Mouse (Mus musculus): Measurements from ENCODE around the gene Dnm3. TPM values are rescaled to one million over a fixed set of nuclear protein-coding genes. Genes with fewer than 3 reads are reported as not detected.

Dnm3 gene
- polyA plus RNA-seq, 2 experiments from 2014 or later = 0.41 to 0.55 TPM

GRCm38 (mm10) chr1:162206998-162207707 lies 270.7 kb downstream of the Dnm3 start:
- peak; percentile 98 for ATAC-seq

DNA sequence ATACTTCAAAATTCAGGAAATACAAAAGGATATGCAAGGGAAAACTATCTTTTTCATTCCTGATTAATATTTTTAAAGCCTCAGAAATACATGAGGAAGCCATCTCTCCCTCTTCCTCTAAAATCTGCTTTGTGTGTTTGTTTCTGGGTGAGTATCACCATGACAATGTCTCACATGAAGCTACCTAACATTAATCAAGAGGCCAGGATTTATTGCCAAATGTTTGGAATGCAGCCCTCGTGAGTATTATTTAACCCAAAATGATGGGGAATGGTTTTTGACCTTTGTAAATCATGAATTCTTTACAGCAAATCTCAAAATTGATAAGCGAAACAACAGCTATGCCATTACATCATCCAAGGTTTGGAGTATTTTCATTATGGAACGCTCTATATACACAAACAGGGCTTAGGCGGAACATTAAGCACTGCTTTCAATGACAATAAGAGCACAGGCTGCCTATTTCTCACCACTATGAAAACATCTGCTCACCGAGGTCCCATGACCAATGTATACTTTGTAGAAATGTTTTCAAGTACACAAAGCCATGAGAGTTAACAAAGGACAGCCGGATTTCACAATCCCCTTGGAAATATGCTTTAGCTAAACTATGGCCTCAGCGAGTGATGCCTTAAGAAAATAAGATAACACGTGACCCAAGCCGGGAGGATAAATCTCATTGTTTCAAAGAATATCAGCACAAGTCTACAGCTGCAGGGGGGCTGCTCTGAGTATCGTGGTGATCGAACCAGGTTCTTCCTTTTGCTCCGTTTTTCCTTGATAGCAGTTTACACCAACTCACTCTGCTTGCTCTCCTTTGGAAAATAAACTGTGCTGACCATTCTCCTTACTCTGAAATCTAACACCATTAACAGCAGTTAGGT lies 275.1 kb downstream of the Dnm3 start:
- no peak for ATAC-seq

GRCm38 (mm10) chr1:162200446-162200845 lies 277.4 kb downstream of the Dnm3 start:
- ATAC-seq = no peak

DNA sequence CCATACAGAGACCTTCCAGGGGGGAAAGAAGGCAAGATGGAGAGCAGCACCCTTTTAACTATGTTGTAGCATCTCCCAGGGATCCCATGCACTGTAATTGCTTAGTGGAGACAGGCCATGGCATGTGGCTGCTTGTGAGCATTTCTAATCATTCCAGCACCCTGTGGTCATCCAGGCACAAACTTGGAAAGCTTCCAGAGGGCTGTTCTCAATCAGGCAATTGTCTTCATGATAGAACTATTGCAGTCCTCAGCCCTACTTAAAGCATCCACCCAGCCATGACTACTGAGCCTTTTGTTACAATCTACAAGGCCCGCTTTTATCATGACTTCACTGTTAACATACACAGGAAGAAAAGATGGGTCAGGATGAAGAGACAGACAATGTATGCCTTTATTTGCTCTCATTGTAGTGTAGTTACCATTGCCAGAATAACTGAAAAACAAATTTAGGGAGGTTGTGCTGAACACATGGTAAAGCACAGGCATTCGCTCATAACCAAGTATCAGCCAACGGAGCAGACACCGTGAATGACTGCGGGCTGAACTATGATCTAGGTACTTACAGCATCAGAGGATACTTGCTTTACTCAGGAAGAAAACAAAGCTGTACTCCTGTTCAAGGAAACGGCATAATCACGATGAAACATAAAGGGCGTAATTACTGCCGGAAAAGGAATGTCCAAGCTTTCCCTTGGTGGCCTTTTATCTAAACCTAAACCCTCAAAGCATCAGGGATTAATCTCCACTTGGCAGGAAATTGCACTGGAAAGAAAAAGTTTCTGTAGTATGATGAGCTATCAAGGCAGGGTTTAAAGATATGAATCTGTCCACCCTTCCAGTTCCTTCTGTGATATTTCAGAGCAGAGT lies 280.8 kb downstream of the Dnm3 start:
- ATAC-seq = no peak

GRCm38 (mm10) chr1:162188744-162189143 lies 289.1 kb downstream of the Dnm3 start:
- no peak for ATAC-seq

GRCm38 (mm10) chr1:162187352-162188120 lies 290.3 kb downstream of the Dnm3 start:
- no peak for ATAC-seq

DNA sequence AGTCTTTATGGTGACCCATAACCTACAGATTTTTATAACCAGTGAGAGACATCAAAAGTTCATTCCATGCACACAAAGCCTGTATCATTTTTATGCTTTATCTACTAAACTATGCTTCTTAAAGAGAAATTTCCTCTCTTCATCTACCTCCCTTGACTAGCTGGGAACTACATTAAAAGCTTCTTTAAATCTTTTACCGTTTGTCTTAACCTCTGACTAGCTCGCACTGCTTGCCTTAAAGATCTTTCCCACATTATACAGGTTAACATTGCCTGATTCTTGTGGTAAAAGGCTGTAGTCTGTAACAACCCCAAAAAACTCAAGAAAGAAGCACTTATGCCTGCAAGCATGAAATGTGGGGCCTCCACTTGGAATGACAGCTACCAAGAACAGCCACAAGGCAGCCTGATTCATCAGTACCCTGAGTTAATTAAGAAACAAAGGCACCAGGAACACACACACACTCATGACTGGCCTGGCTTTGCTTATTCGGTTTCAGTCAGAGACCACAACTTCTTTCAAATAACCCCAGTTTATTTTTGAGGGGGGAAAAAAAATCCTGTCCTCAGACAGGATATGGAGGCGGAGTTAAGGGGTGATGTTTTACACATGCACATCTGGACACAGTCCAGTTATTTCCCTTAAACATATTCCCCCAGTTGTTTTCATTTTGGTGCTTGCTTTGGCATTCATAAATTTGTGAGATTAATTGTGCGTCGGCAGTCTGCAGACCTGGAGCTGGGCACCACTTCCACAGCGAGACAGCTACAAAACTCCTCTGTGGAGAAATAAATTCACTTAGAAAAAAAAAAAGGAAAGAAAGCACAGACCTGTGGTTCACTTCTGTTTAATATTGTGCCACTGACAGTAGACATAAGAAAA lies 291.1 kb downstream of the Dnm3 start:
- ATAC-seq = peak; percentile 73

DNA sequence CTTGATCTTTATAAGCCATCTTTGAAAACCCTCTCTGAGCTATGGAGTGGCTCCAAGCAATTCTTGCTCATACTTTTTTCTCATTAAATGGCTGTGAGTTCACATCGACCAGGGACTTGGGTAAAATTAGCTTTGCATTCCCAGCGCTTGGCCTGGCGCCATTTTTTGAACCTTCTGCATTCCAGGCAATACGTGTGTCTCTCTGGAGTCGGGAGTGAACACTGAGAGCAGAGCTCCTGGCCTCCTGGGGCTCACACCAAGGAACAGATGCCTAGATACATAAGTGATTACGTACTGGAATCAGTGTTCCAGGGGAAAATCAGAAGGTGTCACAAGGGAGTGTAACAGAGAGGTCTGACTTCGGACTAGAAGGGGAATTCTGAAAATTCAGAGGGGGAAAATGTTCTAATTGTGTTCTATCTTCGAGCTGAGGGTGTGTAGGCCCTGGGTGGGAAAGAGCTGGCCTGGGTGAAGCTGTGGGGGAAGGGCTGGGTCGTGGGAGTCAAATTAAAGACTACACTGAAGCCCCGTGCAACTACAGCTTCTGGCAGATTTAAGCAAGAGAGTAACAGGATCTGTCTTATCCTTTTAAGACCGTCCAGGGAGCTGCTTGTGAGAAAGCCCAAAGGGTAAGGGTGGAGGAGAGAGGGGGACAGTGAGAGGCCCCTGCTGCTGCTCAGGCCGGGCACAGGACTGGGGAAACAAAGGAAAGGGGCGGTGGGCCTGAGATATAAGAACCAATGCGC lies 293.7 kb downstream of the Dnm3 start:
- ATAC-seq = no peak

DNA sequence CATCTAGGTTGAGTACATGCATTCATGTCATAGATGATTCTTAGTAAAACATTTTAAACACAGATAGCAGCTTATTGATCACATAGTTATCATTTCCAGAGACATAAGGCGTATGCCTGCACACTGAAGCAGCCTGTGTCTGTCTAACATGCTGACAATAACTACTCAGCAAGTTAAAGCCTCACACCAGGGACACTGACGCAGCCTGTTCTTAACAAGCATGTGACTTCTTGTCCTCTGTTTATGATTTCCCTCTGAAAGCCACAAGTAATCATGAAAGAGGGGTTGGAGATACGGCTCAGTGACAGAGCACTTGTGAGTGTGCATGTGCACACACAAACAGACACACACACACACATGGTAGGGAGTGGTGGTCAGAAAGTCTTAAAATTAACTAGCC lies 294.4 kb downstream of the Dnm3 start:
- no peak for ATAC-seq

DNA sequence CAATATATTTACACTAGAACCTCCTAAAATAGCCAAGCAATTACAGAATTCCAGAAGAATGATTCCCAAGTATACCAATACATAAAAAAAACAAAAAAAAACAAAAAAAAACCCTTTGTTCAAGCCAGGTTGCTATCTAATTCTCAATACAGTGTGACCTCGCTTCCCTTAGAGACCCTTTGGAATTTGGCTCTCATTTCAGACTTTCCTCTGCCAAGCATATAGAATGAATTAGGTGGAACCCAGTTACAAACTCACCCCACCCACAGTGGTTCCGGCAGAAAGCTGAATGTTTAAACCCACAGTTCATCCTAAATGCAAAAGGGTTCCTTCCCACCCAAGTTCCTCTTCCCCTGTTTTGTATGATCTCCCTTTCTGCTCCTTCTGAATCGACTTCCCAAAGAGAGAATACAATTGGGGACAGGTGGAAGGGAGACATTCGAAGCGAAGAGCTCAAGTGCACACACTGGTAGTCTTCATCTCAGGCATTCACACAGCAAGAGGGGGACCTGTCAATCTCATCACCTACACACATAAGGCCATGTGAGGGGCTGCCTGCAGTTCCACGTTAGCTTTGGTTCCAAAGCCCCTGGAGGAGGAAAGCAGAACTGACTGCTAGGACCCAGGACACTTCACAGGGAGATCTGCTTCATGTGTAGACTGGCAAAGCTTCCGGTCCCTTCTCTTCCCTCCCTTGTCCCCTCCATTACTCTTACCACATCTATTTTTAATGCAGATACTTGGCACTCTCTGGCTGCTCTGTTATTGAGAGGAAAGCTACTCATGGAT lies 296.5 kb downstream of the Dnm3 start:
- no peak for ATAC-seq

- ATAC-seq = no peak
Observed at GRCm38 (mm10) chr1:162180451-162180850, 297.4 kb downstream of the Dnm3 start.

DNA sequence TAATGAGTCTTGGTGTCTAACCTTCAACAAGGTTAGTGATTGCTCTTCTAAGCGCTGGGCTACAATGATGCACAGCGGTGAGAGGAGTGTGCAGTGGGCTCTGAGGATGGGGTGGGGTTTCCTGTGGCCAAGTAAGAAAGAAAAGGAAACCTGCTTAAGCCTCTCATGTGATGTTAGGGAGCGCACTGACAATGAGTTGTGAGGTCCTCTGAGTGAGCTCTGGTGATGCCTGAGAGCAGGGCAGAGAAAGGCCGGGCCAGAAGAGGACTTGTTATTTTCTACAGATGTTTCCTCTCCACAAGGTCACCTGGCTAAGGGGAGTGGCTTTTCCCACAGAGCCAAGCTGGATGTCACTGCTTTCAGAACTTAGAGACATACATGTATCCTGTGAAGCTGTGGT lies 298.4 kb downstream of the Dnm3 start:
- no peak for ATAC-seq

DNA sequence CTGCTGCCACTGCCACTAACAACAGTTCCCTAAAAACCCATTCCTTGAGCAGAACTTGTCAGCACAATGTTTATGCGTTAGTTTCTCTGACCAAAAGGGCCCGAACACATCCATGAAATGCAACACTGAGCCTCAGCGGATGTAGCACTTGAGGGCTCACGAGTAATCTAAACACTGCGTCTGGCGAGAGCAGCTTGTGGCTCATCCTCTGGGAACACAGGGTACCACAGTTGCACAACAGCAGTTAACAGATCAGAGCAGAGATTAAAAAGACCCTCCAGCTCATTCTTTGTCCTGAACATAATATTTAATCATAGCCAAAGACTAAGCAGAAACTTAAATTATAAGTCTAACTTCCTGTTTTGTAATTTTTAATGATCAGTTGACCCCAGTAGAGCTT lies 305.0 kb downstream of the Dnm3 start:
- ATAC-seq = no peak

- no peak for ATAC-seq
Observed at GRCm38 (mm10) chr1:162163687-162164484, 313.9 kb downstream of the Dnm3 start.

GRCm38 (mm10) chr1:162162677-162163076 lies 315.2 kb downstream of the Dnm3 start:
- no peak for ATAC-seq

- ATAC-seq = no peak
Observed at GRCm38 (mm10) chr1:162162249-162162648, 315.6 kb downstream of the Dnm3 start.

DNA sequence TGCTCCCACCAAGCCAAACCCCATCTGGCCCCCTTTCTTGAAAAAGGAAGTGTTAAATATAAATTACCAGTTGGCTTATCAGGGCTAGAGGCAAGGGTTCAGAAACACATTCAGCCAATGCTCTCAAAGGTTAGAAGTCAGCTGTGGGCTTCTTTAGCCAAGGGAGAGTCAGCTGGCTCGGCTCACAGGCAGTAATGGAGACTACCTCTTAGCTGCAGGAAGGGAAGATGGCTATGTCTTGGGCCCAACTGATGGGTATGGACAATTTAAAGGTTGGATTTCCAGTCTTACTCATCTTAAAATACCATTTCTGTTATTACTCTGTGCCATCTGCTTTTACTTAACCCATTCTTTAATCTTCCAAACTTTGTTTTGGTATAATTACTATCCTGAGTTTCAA lies 317.1 kb downstream of the Dnm3 start:
- no peak for ATAC-seq

GRCm38 (mm10) chr1:162158486-162158885 lies 319.3 kb downstream of the Dnm3 start:
- no peak for ATAC-seq

- no peak for ATAC-seq
Observed at GRCm38 (mm10) chr1:162157659-162158058, 320.2 kb downstream of the Dnm3 start.
